Mouse (Mus musculus) heart, postnatal 0 days (tissue): ENCODE measurements around the gene Snx15.

Experiments
- CTCF ChIP-seq: IDR thresholded peaks from 2 replicates; pipeline ENCODE4 v1.5.1; 2016; ENCODE audit warnings: antibody characterized with exemption, control low read depth, low read depth
- EP300 ChIP-seq: IDR thresholded peaks from 2 replicates; pipeline ENCODE4 v1.6.1; 2016; ENCODE audit warnings: antibody characterized with exemption, low read depth

- TF ChIP-seq CTCF (no peak), EP300 (no peak)
Observed at GRCm38 (mm10) chr19:6123330-6123729, 4.8 kb downstream of the Snx15 start.
